Mouse (Mus musculus) kidney, postnatal 4 days (tissue): ENCODE measurements at regions not wholly inside any gene's neighbourhood (a gene's known extent, or its start where the extent isn't known, plus 50 kb on each side); places are given as distances from the start of the nearest gene placed in this dataset.

Source experiments
- DNase-seq, 2 experiments: peaks; one replicate each; pipeline ENCODE4 v3.0.0; 2021; ENCODE audit warnings: mixed read lengths in 2 of 2

DNA sequence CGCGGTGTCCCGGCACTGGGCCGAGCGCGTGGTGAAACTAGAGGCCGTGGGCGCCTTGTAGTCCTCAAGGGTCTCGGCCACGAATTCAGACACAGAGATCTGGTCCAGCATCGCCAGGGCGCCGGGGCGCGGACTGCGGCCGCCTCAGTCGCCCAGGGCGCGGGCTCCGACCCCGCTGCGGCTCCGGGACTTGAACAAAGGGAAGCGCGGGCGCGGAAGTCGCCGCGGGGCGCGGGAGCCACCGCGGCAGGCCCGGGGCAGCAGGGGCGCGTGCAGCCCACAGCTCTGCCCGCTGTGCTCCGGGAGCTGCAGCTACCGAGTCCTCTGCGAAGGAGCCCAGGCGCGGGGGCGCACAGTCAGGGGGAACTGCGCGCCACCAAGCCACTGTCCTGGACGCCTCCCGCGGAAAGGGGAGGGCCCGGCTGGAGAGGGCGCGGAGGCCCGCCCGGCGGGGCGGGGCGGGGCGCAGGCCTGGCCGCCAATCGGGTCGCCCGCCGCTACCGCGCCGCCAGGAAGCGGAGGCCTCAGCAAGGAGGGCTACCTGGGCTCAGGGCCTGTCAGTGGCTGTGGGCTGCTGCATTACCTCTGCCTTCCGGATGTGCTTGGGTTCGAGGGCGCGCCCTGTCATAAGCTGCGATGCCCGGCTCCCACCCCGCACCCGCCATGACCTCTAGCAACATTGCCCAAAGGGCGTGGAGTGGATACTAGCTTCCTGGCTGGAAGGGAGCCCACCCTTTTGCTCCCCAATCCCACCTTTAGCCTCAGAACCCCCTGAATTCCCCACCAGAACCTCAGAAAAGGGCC lies 155.2 kb upstream of the 9030624G23Rik start:
- DNase-seq = peak; percentile 50 to 71
